8 mouse cellular contexts compared by ENCODE assay signal in the genomic region with DNA sequence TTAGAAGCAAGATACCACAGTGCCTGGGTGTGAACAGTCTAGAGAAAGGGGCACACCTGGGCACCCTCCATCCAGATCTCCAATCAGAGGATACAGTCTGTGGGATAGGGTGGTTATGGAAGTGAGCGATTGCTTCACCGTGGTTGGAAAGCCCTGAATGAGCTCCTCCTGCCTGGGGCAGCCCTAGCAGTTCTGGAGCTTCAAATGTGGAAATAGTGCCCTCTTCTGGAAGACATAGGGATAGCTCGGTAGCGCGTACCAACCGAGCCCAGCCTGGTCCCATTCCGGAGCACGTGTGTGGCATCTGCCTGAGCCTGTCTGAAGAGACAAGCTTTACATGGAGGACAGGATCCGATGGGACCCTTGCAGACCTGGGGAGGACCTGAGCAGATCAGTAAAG. TPM values are rescaled to one million over a fixed set of nuclear protein-coding genes. Genes with fewer than 3 reads are reported as not detected.
A peak's percentile ranks its signal among the peaks of the same experiment; 100 is the strongest.
DNase-seq lines count a peak whose midpoint lies in the region; ATAC-seq lines count a peak whose summit lies in the region.

No protein-coding gene starts in this region.

- H3K4me3 ChIP-seq in embryonic facial prominence, embryonic 12.5 days = no peak overlapping the region
- H3K4me3 ChIP-seq in midbrain, embryonic 12.5 days = no peak overlapping the region

- intact Hi-C loops in left cerebral cortex, postnatal 36 days (cut with DNase I) = loop anchor here (2.0 to 5.0 kb wide), 2 partner anchors 96 to 130 kb away; no protein-coding TSS in a partner anchor

- H3K4me1 ChIP-seq in embryonic facial prominence, embryonic 12.5 days = no peaks in the 10 kb centered on the region
- H3K4me1 ChIP-seq in midbrain, embryonic 12.5 days = no peaks in the 10 kb centered on the region

- H3K4me2 ChIP-seq in embryonic facial prominence, embryonic 12.5 days (replicated peaks) = no peak overlapping the region
- H3K4me2 ChIP-seq in midbrain, embryonic 12.5 days (replicated peaks) = no peak overlapping the region

- H3K27me3 ChIP-seq in embryonic facial prominence, embryonic 12.5 days = no peaks in the 10 kb centered on the region
- H3K27me3 ChIP-seq in midbrain, embryonic 12.5 days = no peaks in the 10 kb centered on the region

- no peaks in the 10 kb centered on the region for H3K36me3 ChIP-seq in embryonic facial prominence, embryonic 12.5 days
- no peaks in the 10 kb centered on the region for H3K36me3 ChIP-seq in midbrain, embryonic 12.5 days

- WGBS in embryonic facial prominence, embryonic 12.5 days = 4% methylated on average over 9 of the region's 9 CpGs
- 7% methylated on average over 9 of the region's 9 CpGs for whole genome bisulfite sequencing in midbrain, embryonic 12.5 days

- H3K9ac ChIP-seq in embryonic facial prominence, embryonic 12.5 days = no peak overlapping the region
- H3K9ac ChIP-seq in midbrain, embryonic 12.5 days (replicated peaks) = no peak overlapping the region

- no peaks in the 10 kb centered on the region for H3K9me3 ChIP-seq in embryonic facial prominence, embryonic 12.5 days
- no peaks in the 10 kb centered on the region for H3K9me3 ChIP-seq in midbrain, embryonic 12.5 days

- no peak overlapping the region for H3K27ac ChIP-seq in embryonic facial prominence, embryonic 12.5 days
- H3K27ac ChIP-seq in midbrain, embryonic 12.5 days (replicated peaks) = no peak overlapping the region

- ATAC-seq in embryonic facial prominence, embryonic 12.5 days (ENCODE audit: insufficient number of reproducible peaks, insufficient read depth, low FRiP score, low TSS enrichment) = 0 out of 2 replicates have a peak, but pooled peaks have one; percentile 35
- peak; percentile 72 for ATAC-seq in midbrain, embryonic 12.5 days (ENCODE audit: low FRiP score, low read depth)

- peak; percentile 76 for DNase-seq in 416B (ENCODE audit: low read depth)
- DNase-seq in adrenal gland, postnatal 14 days = peak; percentile 85
- DNase-seq in heart, adult 18-20 months = peak; percentile 85 to 88
- peak; percentile 64 for DNase-seq in kidney, adult 11 months
- peak; percentile 66 to 77 for DNase-seq in left cerebral cortex, postnatal 36 days (ENCODE audit: low spot score in 2 of 2)
- peak; percentile 67 for DNase-seq in skeletal muscle tissue, adult 2 months (ENCODE audit: low read depth, low spot score)

RNA-seq across cellular contexts. Expression of gene Grhl1, which starts 28.7 kb away (rescaled TPM):
- total RNA-seq in adrenal gland, postnatal 14 days (2021) = 1.1 and 1.2 TPM in 2 replicates
- polyA plus RNA-seq in embryonic facial prominence, embryonic 12.5 days (2016; fragmentation: Nextera tagmentation; extraction: Ambion mirVana) = 1.1 and 2.5 TPM in 2 replicates
- total RNA-seq in heart, adult 18-20 months (2021) = under 1 TPM; 0.35 to 0.54 TPM
- total RNA-seq in left cerebral cortex, postnatal 36 days (2021) = 10 to 100 TPM in 1 of 2 experiments, 1 to 10 TPM in 1; 9.0 to 11.3 TPM
- polyA plus RNA-seq in midbrain, embryonic 12.5 days (2016; fragmentation: Nextera tagmentation; extraction: Ambion mirVana) = 0.64 and 0.75 TPM in 2 replicates

RNA-seq across cellular contexts. Expression of gene Klf11, which starts 50.3 kb away (rescaled TPM):
- total RNA-seq in adrenal gland, postnatal 14 days (2021) = 13.7 and 17.3 TPM in 2 replicates
- polyA plus RNA-seq in embryonic facial prominence, embryonic 12.5 days (2016; fragmentation: Nextera tagmentation; extraction: Ambion mirVana) = 13.6 and 13.8 TPM in 2 replicates
- 10 to 100 TPM; 11.6 to 12.4 TPM for total RNA-seq in heart, adult 18-20 months (2021)
- total RNA-seq in left cerebral cortex, postnatal 36 days (2021) = 1 to 10 TPM; 6.0 to 6.7 TPM
- polyA plus RNA-seq in midbrain, embryonic 12.5 days (2016; fragmentation: Nextera tagmentation; extraction: Ambion mirVana) = 19.4 and 19.7 TPM in 2 replicates
